Mouse (Mus musculus): ENCODE data around the gene Faf1. TPM values are rescaled to one million over a fixed set of nuclear protein-coding genes. Genes with fewer than 3 reads are reported as not detected.

The Faf1 gene
- polyA plus RNA-seq, 1 experiment, result 88.3 TPM

DNA sequence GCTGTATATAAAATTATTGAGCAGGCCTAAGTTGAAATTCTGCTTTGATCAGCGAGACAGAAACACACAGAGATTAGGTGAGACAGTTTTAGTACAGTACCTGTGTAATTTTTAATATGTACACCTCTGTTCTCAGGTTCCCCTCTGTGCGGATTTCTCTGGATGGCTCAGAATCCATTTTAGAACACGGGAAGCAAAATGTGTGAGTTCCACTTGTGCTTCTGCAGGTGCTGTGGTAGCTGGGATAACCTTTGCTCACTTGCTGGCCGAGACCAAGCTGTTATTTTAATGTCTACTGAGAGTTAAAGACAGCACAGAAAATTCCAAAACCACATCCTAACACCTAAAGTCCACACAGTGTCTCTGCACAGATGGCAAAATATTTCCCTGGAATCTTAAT is 20.1 kb upstream of the Faf1 start:
- peaks cover 20% of the 10 kb centered on the region for H3K27me3 ChIP-seq (ENCODE audit: control insufficient read depth, insufficient read depth, low read length, poor library complexity, severe bottlenecking)
- H3K27ac ChIP-seq (ENCODE audit: insufficient read depth, low read length), result no peak overlapping the region

DNA sequence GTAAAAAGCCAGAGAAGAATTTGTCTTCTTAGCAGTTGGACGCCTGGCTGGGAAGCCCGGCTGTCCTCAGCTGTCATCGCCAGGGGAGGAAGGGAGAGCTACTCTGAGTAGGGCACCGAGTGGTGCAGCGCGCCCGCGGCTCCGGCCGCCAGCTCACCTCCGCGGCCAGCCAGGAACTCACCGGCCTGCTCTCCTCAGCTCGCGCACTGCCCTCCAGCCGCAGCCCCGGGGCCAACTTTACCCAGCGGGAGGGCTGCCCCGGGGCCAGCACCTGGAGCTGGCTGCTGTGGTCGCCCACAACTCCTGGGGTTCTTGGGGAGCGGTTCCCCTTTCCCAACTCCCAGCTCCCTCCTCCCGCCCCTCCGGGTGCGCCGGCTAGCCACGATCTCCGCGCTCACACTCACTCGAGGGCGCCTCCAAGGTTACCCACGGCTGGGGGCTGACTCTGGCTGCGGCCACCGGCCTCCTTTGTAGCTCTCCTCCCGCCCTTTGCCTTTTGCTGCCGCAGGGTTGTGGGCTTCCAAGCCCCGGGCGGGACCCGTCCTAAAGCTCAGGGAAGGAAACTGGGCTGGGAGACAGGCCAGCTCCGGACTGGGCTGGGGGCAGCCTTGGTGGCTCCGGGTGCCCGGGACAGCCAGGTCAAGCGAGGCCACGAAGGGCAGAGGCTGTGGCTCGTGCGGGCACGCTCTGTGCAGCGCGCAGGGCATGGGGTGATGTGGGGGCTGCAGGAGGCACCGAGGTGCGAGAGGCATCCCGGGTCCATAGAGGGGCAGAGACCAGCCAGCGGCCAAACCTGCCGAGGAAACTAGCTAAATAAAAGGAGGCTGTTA is 19.2 kb upstream of the Faf1 start:
- no peak overlapping the region for H3K27ac ChIP-seq (ENCODE audit: insufficient read depth, low read length)
- peaks cover 20% of the 10 kb centered on the region for H3K27me3 ChIP-seq (ENCODE audit: control insufficient read depth, insufficient read depth, low read length, poor library complexity, severe bottlenecking)
- H3K9me3 ChIP-seq (replicated peaks; ENCODE audit: control insufficient read depth, insufficient read depth, low read length, poor library complexity, severe bottlenecking), result no peaks in the 10 kb centered on the region
- peak overlapping the region; percentile 58 for H3K9ac ChIP-seq (ENCODE audit: low read depth, poor library complexity, severe bottlenecking)
- no peaks in the 10 kb centered on the region for H3K4me1 ChIP-seq (ENCODE audit: control insufficient read depth, insufficient read depth, low read length)
- no peak for TF ChIP-seq EP300 (IDR thresholded peaks at IDR 0.05; ENCODE audit: insufficient read depth, low read depth, low read length)
- no peak for TF ChIP-seq POLR2A (IDR thresholded peaks at IDR 0.05; ENCODE audit: insufficient read depth, low read length)
- no peak for TF ChIP-seq CTCF (IDR thresholded peaks at IDR 0.05; ENCODE audit: low read depth, low read length)
- peak overlapping the region; percentile 62 for H3K4me3 ChIP-seq (ENCODE audit: low read depth, low read length)
- H3K36me3 ChIP-seq (ENCODE audit: control insufficient read depth, insufficient read depth, low read length, poor library complexity, severe bottlenecking), result no peaks in the 10 kb centered on the region

More for the DNA sequence above, 20.1 kb upstream of the Faf1 start:
- Histone ChIP-seq H3K9me3 (replicated peaks; ENCODE audit: control insufficient read depth, insufficient read depth, low read length, poor library complexity, severe bottlenecking) (no peaks in the 10 kb centered on the region), H3K4me1 (ENCODE audit: control insufficient read depth, insufficient read depth, low read length) (no peaks in the 10 kb centered on the region), H3K9ac (ENCODE audit: low read depth, poor library complexity, severe bottlenecking) (no peak overlapping the region), H3K36me3 (ENCODE audit: control insufficient read depth, insufficient read depth, low read length, poor library complexity, severe bottlenecking) (no peaks in the 10 kb centered on the region), H3K4me3 (ENCODE audit: low read depth, low read length) (no peak overlapping the region)
- TF ChIP-seq CTCF (IDR thresholded peaks at IDR 0.05; ENCODE audit: low read depth, low read length) (no peak), EP300 (IDR thresholded peaks at IDR 0.05; ENCODE audit: insufficient read depth, low read depth, low read length) (no peak), POLR2A (IDR thresholded peaks at IDR 0.05; ENCODE audit: insufficient read depth, low read length) (no peak)

DNA sequence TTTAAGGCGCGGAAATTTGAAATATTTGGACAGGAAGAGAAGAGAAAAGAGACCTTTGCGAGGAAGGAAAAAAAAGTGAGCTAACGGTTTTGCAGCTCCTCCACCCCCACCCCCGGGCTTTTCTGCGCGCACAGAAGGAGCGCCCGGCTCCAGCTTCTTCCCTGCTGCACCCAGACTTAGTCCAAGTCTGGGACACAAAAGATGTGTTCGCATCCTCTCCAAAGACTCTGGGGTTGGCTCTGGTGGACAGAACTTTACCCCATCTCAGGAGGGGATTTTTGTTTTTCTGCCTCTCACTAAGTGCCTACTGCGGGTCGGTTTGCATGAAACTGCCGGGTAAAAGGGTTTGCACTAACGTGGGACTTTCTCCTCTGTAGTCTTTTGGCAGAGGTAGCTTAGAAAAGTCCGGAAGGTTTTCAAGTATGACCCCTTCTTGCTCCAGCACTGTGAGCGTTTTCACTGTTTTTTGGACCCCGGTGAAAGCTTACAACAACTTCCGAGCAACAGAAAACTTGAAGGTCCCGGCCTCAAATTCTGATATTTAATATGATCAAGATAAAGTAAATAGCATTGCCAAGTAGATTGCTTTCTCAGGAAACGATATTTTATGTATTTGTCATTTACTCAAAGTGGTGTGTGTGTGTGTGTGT is 18.4 kb upstream of the Faf1 start:
- TF ChIP-seq POLR2A (IDR thresholded peaks at IDR 0.05; ENCODE audit: insufficient read depth, low read length) (no peak), CTCF (IDR thresholded peaks at IDR 0.05; ENCODE audit: low read depth, low read length) (no peak), EP300 (IDR thresholded peaks at IDR 0.05; ENCODE audit: insufficient read depth, low read depth, low read length) (no peak)
- H3K4me3 ChIP-seq (ENCODE audit: low read depth, low read length), result peak overlapping the region; percentile 62; the same call in 1 of the 2 replicates
- no peak overlapping the region for H3K27ac ChIP-seq (ENCODE audit: insufficient read depth, low read length)
- H3K36me3 ChIP-seq (ENCODE audit: control insufficient read depth, insufficient read depth, low read length, poor library complexity, severe bottlenecking), result no peaks in the 10 kb centered on the region
- H3K27me3 ChIP-seq (ENCODE audit: control insufficient read depth, insufficient read depth, low read length, poor library complexity, severe bottlenecking), result peaks cover 21% of the 10 kb centered on the region
- H3K9ac ChIP-seq (ENCODE audit: low read depth, poor library complexity, severe bottlenecking), result no peak overlapping the region
- no peaks in the 10 kb centered on the region for H3K9me3 ChIP-seq (replicated peaks; ENCODE audit: control insufficient read depth, insufficient read depth, low read length, poor library complexity, severe bottlenecking)
- H3K4me1 ChIP-seq (ENCODE audit: control insufficient read depth, insufficient read depth, low read length), result no peaks in the 10 kb centered on the region

DNA sequence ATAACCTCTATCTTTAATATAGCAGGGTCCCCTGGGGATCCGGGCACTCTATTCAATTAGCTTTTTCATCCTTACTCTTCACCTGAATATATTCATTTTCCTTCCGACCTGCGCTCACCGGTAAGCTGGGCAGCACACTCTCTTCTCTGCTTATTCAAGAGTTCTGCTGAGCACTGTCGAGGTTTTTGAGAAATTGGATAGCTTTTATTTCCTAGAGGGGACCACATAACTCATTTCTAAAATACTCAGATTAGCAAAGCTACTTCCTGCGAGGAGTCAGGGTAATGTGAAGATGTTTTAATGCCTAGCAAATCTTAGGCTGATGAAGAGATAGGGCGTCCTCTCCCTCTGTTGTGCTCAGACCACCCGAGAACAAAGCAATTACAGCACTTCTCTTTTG is 17.6 kb upstream of the Faf1 start:
- Histone ChIP-seq H3K4me1 (ENCODE audit: control insufficient read depth, insufficient read depth, low read length) (no peaks in the 10 kb centered on the region), H3K36me3 (ENCODE audit: control insufficient read depth, insufficient read depth, low read length, poor library complexity, severe bottlenecking) (no peaks in the 10 kb centered on the region), H3K9ac (ENCODE audit: low read depth, poor library complexity, severe bottlenecking) (no peak overlapping the region), H3K27me3 (ENCODE audit: control insufficient read depth, insufficient read depth, low read length, poor library complexity, severe bottlenecking) (peaks cover 24% of the 10 kb centered on the region), H3K4me3 (ENCODE audit: low read depth, low read length) (no peak overlapping the region), H3K9me3 (replicated peaks; ENCODE audit: control insufficient read depth, insufficient read depth, low read length, poor library complexity, severe bottlenecking) (no peaks in the 10 kb centered on the region), H3K27ac (ENCODE audit: insufficient read depth, low read length) (no peak overlapping the region)
- TF ChIP-seq POLR2A (IDR thresholded peaks at IDR 0.05; ENCODE audit: insufficient read depth, low read length) (no peak), EP300 (IDR thresholded peaks at IDR 0.05; ENCODE audit: insufficient read depth, low read depth, low read length) (no peak)

DNA sequence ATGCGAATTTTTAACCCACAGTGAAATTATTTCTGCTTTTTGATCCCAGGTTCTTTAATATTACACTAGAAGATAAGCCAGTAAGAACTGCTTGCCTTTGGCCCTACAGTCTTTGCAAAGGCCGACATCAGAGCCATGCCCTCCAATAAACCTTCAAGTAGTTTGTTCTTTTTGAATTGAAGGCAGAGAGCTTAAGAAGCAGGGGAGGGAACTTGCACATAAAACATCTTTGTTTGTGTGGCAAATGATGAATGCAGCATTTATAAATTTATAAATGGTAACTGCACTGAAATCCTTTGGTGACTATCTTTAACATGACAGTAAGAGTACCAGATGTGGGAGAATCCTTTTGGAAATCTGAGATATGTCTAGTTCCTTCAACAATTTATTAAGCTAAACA is 16.8 kb upstream of the Faf1 start:
- no peak overlapping the region for H3K9ac ChIP-seq (ENCODE audit: low read depth, poor library complexity, severe bottlenecking)
- no peaks in the 10 kb centered on the region for H3K36me3 ChIP-seq (ENCODE audit: control insufficient read depth, insufficient read depth, low read length, poor library complexity, severe bottlenecking)
- H3K4me1 ChIP-seq (ENCODE audit: control insufficient read depth, insufficient read depth, low read length), result no peaks in the 10 kb centered on the region
- TF ChIP-seq CTCF (IDR thresholded peaks at IDR 0.05; ENCODE audit: low read depth, low read length) (no peak), POLR2A (IDR thresholded peaks at IDR 0.05; ENCODE audit: insufficient read depth, low read length) (no peak), EP300 (IDR thresholded peaks at IDR 0.05; ENCODE audit: insufficient read depth, low read depth, low read length) (no peak)
- peaks cover 31% of the 10 kb centered on the region for H3K27me3 ChIP-seq (ENCODE audit: control insufficient read depth, insufficient read depth, low read length, poor library complexity, severe bottlenecking)
- H3K27ac ChIP-seq (ENCODE audit: insufficient read depth, low read length), result no peak overlapping the region
- H3K4me3 ChIP-seq (ENCODE audit: low read depth, low read length), result no peak overlapping the region
- peaks cover 4% of the 10 kb centered on the region; the same call in 1 of the 2 replicates for H3K9me3 ChIP-seq (replicated peaks; ENCODE audit: control insufficient read depth, insufficient read depth, low read length, poor library complexity, severe bottlenecking)

DNA sequence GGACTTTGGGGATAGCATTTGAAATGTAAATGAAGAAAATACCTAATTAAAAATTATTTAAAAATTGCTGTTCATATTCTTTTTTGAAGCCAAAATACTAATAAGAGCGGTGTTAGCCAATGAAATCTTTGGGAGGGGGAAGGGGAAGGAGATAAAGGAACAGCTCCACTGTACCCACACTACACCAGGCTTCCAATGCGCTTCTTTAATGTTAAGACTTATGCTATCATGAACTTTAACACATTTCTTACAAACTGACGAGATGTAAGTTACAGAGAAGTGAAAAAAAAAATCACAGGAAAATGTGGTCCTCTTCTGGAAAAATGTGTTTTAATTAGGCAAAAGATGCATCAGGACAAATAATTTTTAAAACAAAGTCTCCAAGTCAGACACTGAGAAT is 15.8 kb upstream of the Faf1 start:
- no peaks in the 10 kb centered on the region for H3K4me1 ChIP-seq (ENCODE audit: control insufficient read depth, insufficient read depth, low read length)
- H3K9ac ChIP-seq (ENCODE audit: low read depth, poor library complexity, severe bottlenecking), result no peak overlapping the region
- H3K4me3 ChIP-seq (ENCODE audit: low read depth, low read length), result no peak overlapping the region
- H3K9me3 ChIP-seq (replicated peaks; ENCODE audit: control insufficient read depth, insufficient read depth, low read length, poor library complexity, severe bottlenecking), result peaks cover 8% of the 10 kb centered on the region
- no peaks in the 10 kb centered on the region for H3K36me3 ChIP-seq (ENCODE audit: control insufficient read depth, insufficient read depth, low read length, poor library complexity, severe bottlenecking)
- TF ChIP-seq EP300 (IDR thresholded peaks at IDR 0.05; ENCODE audit: insufficient read depth, low read depth, low read length), result no peak
- no peak for TF ChIP-seq POLR2A (IDR thresholded peaks at IDR 0.05; ENCODE audit: insufficient read depth, low read length)
- no peak for TF ChIP-seq CTCF (IDR thresholded peaks at IDR 0.05; ENCODE audit: low read depth, low read length)
- H3K27me3 ChIP-seq (ENCODE audit: control insufficient read depth, insufficient read depth, low read length, poor library complexity, severe bottlenecking), result peaks cover 35% of the 10 kb centered on the region
- H3K27ac ChIP-seq (ENCODE audit: insufficient read depth, low read length), result no peak overlapping the region

Data from ES-Bruce4 (cell line).